Mouse (Mus musculus) limb, embryonic 10.5 days (tissue): ENCODE data around the gene Mgst3. TPM values are rescaled to one million over a fixed set of nuclear protein-coding genes. Genes with fewer than 3 reads are reported as not detected.
A peak's percentile ranks its signal among the peaks of the same experiment; 100 is the strongest.
"Not testable (repeated sequence)": the region's sequence is repeated elsewhere in the genome, so short reads cannot be mapped to it uniquely, and the experiment has no call there.

Experiments used
- DNase-seq: peaks from one replicate; pipeline ENCODE4 v3.0.0-alpha.2; 2017; ENCODE audit warnings: low spot score
- H3K27ac ChIP-seq: fragments of 300-500 bp; sonication (generic); 2 replicates; pipeline ENCODE4 v1.5.1; 2016; ENCODE audit warnings: mild to moderate bottlenecking
- H3K27me3 ChIP-seq: fragments of 300-500 bp; sonication (generic); 2 replicates; pipeline ENCODE4 v1.6.1; 2016; ENCODE audit warnings: low read depth, mild to moderate bottlenecking; ENCODE audit not compliant: poor library complexity, severe bottlenecking
- H3K36me3 ChIP-seq: fragments of 300-500 bp; sonication (generic); 2 replicates; pipeline ENCODE4 v1.6.1; 2016; ENCODE audit warnings: mild to moderate bottlenecking, moderate library complexity
- H3K4me1 ChIP-seq: fragments of 300-500 bp; sonication (generic); 2 replicates; pipeline ENCODE4 v1.6.1; 2016
- H3K4me3 ChIP-seq: fragments of 300-500 bp; sonication (generic); 2 replicates; pipeline ENCODE4 v1.5.1; 2016; ENCODE audit warnings: mild to moderate bottlenecking, moderate library complexity
- H3K9me3 ChIP-seq: fragments of 300-500 bp; sonication (generic); replicated peaks from 2 replicates; pipeline ENCODE4 v1.6.1; 2016; ENCODE audit warnings: mild to moderate bottlenecking
- WGBS: fragments of 180-500 bp; shearing (Covaris S2); methylation state at CpG from one replicate; pipeline ENCODE4 v1.1.7; 2016; 5-methylcytosine and 5-hydroxymethylcytosine counted together
- polyA plus RNA-seq: library from polyadenylated mRNA; unstranded; fragments of >200 nt; fragmentation: Nextera tagmentation; extraction: Ambion mirVana; gene quantifications from 2 replicates; pipeline ENCODE4 v1.2.1, GENCODE M21; 2016

Mgst3 gene
- polyA plus RNA-seq, 1 experiment from 2014 or later, result 47.6 TPM

DNA sequence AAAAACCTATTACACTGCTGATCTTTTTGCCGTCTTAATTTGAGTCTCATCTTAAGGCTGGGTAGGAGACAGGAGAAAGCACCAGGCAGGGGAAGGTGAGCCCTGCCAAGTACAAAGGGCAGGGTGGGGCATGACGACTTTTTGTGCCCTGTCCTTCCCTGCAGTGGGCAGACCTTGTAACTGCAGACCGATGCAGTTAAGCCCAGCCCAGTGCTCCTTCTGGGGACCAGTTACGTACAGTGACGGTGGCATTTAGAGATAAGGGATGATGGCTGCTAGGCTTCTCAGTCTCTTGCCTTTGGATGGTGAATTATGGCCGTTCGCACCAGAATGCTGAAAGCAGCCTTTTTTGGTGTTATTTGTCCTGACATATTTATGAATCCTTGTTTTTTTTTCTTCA lies 25.1 kb downstream of the Mgst3 start:
- Histone ChIP-seq H3K9me3 (no peaks in the 10 kb centered on the region), H3K27ac (no peak overlapping the region), H3K4me3 (no peak overlapping the region), H3K27me3 (no peaks in the 10 kb centered on the region), H3K36me3 (peaks cover 16% of the 10 kb centered on the region), H3K4me1 (no peaks in the 10 kb centered on the region)
- 82% methylated on average over 7 of the region's 7 CpGs for WGBS
- DNase-seq, result no peak

DNA sequence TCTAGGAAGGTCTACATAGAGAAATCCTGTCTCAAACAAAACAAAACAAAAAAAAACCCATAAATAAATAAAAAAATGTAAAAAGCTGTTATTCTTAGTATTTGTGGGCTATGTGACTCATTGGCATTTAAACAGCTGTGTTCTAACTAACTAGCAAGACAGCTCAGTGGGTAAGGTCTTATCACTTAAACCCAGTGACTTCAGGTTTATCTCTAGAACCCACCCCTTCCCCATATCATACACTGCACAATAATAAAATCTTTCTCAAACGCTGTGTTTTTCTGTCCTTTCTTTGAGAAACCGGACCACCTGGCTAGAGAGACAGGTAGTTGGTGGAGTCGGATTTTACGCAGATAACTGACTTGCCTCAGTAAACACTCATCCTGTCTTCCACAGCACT lies 25.6 kb downstream of the Mgst3 start:
- H3K27ac ChIP-seq, result no peak overlapping the region
- no peaks in the 10 kb centered on the region for H3K9me3 ChIP-seq
- no peak for DNase-seq
- H3K4me1 ChIP-seq, result no peaks in the 10 kb centered on the region
- 96% methylated on average over 4 of the region's 4 CpGs for WGBS
- no peak overlapping the region for H3K4me3 ChIP-seq
- H3K27me3 ChIP-seq, result no peaks in the 10 kb centered on the region
- peaks cover 16% of the 10 kb centered on the region for H3K36me3 ChIP-seq

DNA sequence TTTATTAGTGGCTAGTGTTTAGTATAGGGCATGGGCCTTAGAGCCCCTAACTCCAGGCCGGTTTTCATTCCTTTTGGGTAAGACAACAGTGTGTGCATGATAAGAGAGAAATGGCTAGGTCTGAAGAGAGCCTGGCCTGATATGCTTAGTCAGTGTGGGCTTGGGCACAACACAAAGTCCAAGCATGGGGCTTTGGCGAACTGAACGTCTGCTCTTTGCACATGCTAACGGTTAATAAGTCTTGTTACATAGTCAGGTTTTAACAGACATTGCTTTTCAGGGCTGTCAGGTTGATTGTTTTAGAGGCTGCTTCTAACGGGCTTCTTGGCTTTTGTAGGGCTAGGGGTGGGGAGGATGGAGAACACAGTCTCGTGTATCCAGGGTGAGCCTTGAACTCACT lies 27.0 kb downstream of the Mgst3 start:
- Histone ChIP-seq H3K36me3 (peaks cover 17% of the 10 kb centered on the region), H3K4me1 (no peaks in the 10 kb centered on the region), H3K9me3 (no peaks in the 10 kb centered on the region), H3K27me3 (no peaks in the 10 kb centered on the region), H3K27ac (no peak overlapping the region), H3K4me3 (no peak overlapping the region)
- WGBS, result 94% methylated on average over 6 of the region's 6 CpGs
- no peak for DNase-seq

DNA sequence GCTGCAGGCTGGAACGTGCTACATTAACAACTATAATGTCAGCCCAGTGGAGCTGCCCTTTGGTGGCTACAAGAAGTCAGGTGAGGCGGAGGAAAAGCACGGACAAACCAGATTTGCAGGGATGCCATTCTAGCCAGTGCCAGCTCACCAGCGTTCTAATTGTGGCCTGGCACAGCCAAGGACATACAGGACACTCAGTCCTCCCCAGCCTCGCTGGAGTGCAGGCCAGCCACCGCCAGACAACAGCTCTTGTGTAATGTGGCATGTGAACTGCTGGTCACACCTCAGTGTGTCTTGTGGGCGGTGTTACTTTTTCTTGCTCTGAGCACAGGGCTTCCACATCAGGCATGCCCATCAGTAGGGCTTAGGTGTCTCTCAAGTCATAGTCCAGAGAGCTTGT lies 27.8 kb downstream of the Mgst3 start:
- Histone ChIP-seq H3K27me3 (no peaks in the 10 kb centered on the region), H3K4me3 (no peak overlapping the region), H3K36me3 (peaks cover 25% of the 10 kb centered on the region), H3K4me1 (no peaks in the 10 kb centered on the region), H3K9me3 (no peaks in the 10 kb centered on the region), H3K27ac (no peak overlapping the region)
- no peak for DNase-seq
- WGBS, result 92% methylated on average over 7 of the region's 7 CpGs

DNA sequence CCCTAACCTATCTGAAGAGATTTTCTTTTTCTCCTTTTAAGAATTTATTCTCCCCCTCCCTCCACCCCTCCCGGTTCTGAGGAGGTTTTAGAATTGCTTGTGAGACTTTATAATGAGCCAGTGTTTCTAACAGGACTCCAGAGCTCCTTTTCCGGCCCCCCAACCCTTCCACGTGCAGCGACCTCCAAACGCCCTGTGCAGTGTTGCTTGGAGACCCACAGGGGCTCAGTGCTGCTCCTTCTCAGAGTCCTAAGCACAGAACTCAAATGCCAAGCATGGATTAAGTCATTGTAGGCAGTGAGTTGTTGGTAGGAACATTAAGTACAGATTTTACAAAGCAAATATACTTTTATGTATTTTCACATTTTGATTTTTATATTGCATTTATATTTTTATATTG lies 30.3 kb downstream of the Mgst3 start:
- H3K27me3 ChIP-seq, result no peaks in the 10 kb centered on the region
- H3K9me3 ChIP-seq, result no peaks in the 10 kb centered on the region
- peaks cover 33% of the 10 kb centered on the region for H3K36me3 ChIP-seq
- H3K4me1 ChIP-seq, result no peaks in the 10 kb centered on the region
- 84% methylated on average over 5 of the region's 5 CpGs for WGBS
- no peak overlapping the region for H3K4me3 ChIP-seq
- H3K27ac ChIP-seq, result no peak overlapping the region
- no peak for DNase-seq

DNA sequence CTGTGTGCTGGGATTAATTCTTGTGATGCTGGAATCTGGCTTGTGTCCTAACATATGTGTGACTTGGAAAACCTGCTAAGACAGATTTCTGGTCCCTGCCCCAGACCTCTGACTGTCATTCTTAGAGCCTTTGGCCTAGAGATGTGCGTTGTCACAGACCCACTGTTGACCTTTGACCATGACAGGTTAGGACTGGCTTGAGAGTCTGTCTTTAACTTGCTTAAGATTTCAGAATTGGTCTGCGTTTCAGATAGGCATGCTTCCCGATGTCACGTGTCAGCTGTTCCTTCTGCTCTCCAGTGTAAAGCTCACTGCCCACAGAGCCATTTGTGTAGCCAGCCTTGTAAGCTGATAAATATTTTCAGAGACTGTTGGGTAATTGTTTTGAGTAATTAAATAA lies 30.8 kb downstream of the Mgst3 start:
- peaks cover 35% of the 10 kb centered on the region for H3K36me3 ChIP-seq
- DNase-seq, result no peak
- H3K27me3 ChIP-seq, result no peaks in the 10 kb centered on the region
- H3K27ac ChIP-seq, result no peak overlapping the region
- H3K4me3 ChIP-seq, result no peak overlapping the region
- no peaks in the 10 kb centered on the region for H3K4me1 ChIP-seq
- WGBS, result 81% methylated on average over 4 of the region's 4 CpGs
- H3K9me3 ChIP-seq, result no peaks in the 10 kb centered on the region

DNA sequence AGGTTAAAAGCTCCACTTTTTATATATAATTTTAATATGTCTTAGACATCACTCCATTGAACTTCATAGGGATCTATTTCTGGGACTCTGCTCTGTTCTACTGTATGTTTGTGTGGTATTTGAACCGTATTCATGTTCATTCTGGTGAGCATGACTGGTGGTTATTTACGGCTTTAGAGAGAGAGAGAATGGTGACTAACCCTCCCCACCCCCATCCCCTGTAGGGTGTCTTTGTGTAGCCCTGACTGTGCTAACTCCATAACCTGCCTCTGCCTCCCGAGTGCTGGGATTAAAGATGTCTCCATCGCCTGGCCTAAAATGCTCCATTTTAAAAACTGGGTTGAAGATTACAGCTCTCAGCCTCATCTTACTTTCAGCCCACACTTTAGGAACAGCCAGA lies 33.4 kb downstream of the Mgst3 start:
- no peaks in the 10 kb centered on the region for H3K27me3 ChIP-seq
- H3K36me3 ChIP-seq, result peaks cover 41% of the 10 kb centered on the region
- no peak overlapping the region for H3K27ac ChIP-seq
- 81% methylated on average over 4 of the region's 4 CpGs for WGBS
- H3K4me3 ChIP-seq, result no peak overlapping the region
- no peaks in the 10 kb centered on the region for H3K9me3 ChIP-seq
- DNase-seq, result no peak
- no peaks in the 10 kb centered on the region for H3K4me1 ChIP-seq

DNA sequence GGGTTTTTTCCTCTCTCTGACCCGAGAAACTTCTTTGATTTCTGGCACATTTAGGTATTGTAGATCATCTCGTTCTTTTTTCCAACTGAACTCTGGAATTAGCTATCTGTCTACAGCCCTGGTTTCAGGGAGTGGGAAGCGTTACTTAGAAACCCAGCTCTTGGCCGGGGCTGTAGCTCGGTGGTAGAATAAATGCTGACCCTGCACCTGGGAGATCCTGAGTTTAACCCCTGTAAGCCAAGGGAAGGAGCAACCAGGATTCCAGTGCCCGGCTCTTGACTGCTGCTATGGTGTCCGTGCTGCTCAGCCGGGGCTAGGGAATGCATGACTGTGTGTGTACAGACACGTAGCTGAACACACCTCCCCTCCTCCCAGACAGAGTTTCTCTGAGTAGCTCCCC lies 34.9 kb downstream of the Mgst3 start:
- WGBS, result 91% methylated on average over 9 of the region's 9 CpGs
- no peak for DNase-seq
- peaks cover 47% of the 10 kb centered on the region for H3K36me3 ChIP-seq
- no peaks in the 10 kb centered on the region for H3K4me1 ChIP-seq
- no peak overlapping the region for H3K27ac ChIP-seq
- no peaks in the 10 kb centered on the region for H3K27me3 ChIP-seq
- no peak overlapping the region for H3K4me3 ChIP-seq
- H3K9me3 ChIP-seq, result no peaks in the 10 kb centered on the region

DNA sequence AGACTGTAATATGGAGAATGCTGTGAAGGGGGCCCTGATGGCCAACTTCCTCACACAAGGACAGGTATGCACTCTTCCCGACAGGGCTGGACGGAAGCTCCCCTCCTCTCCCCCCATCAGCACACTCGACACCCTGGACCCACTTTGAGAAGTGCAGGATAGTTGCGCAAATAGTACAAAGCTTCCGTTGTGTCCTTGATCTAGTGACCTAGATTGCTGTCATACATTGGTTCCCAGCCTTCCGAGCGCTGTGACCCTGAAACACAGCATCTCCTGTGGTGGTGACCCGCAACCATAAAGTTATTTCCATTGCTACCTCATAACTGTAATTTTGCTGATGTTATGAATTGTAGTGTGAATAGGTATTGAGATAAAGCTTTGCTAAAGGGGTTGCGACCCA lies 36.3 kb downstream of the Mgst3 start:
- WGBS, result 96% methylated on average over 9 of the region's 9 CpGs
- Histone ChIP-seq H3K9me3 (no peaks in the 10 kb centered on the region), H3K27me3 (no peaks in the 10 kb centered on the region), H3K36me3 (peaks cover 47% of the 10 kb centered on the region), H3K4me1 (no peaks in the 10 kb centered on the region), H3K4me3 (no peak overlapping the region), H3K27ac (no peak overlapping the region)
- no peak for DNase-seq

DNA sequence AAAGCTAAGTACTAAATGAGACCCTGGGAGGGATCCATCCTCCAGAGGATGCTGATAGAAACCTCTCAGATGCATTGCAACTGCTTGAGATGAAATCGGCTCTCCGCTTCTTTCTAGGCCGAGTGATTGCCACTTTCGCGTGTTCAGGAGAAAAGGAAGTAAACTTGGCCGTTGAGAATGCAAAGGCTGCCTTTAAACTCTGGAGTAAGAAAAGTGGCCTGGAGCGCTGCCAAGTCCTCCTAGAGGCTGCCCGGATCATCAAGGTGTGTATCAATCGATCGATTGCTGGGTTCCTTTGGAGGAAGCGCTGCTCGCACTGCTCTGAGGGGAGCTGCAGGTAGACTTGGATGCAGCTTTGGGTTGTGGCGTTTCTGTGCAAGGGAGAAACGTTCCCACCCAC lies 41.2 kb downstream of the Mgst3 start:
- Histone ChIP-seq H3K27ac (no peak overlapping the region), H3K4me1 (peaks cover 19% of the 10 kb centered on the region), H3K4me3 (no peak overlapping the region), H3K27me3 (no peaks in the 10 kb centered on the region), H3K36me3 (peaks cover 26% of the 10 kb centered on the region), H3K9me3 (no peaks in the 10 kb centered on the region)
- 94% methylated on average over 14 of the region's 14 CpGs for WGBS
- no peak for DNase-seq

DNA sequence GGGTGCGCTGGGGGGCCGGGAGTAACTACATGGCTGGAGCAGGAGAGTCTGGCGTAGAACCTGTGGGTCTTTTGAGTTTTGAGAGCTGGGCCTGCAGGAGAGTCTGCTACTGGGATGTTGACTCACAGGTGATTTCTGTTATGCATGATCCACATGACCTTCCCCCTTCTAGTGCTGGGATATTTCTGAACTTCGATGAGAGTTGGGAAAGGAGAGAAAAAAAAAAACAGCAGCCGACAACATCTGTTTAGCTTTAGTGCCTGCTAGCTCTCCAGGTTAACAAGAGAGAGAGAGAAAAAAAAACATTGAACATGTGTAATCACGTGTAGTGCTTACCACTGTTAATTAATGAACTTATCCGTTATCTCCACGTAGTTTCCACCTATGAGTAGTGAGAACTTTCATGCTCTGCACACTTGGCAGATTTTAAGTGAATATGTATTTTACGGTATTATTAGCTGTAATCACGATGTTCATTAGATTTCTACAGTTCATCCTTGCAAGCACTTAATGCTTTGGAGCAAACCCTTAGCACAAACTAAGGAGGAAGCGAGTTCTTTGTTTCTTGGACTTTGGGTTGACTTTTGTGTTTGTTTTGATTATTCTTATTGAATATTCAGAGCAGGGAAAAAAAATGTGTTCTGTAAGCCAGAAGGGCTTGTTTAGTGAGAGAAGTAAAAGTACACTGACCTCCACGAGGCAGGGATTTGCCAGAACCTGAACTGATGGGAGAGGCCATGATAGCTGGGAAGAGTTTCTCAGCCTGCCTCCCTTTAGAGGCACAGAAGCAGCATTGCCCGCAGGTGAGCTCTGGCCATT lies 42.8 kb downstream of the Mgst3 start:
- no peaks in the 10 kb centered on the region for H3K9me3 ChIP-seq
- peaks cover 15% of the 10 kb centered on the region for H3K36me3 ChIP-seq
- no peaks in the 10 kb centered on the region for H3K27me3 ChIP-seq
- DNase-seq, result no peak
- H3K27ac ChIP-seq, result peak overlapping the region; percentile 84
- 32% methylated on average over 13 of the region's 13 CpGs for WGBS
- H3K4me3 ChIP-seq, result peak overlapping the region; percentile 74
- peaks cover 19% of the 10 kb centered on the region for H3K4me1 ChIP-seq

DNA sequence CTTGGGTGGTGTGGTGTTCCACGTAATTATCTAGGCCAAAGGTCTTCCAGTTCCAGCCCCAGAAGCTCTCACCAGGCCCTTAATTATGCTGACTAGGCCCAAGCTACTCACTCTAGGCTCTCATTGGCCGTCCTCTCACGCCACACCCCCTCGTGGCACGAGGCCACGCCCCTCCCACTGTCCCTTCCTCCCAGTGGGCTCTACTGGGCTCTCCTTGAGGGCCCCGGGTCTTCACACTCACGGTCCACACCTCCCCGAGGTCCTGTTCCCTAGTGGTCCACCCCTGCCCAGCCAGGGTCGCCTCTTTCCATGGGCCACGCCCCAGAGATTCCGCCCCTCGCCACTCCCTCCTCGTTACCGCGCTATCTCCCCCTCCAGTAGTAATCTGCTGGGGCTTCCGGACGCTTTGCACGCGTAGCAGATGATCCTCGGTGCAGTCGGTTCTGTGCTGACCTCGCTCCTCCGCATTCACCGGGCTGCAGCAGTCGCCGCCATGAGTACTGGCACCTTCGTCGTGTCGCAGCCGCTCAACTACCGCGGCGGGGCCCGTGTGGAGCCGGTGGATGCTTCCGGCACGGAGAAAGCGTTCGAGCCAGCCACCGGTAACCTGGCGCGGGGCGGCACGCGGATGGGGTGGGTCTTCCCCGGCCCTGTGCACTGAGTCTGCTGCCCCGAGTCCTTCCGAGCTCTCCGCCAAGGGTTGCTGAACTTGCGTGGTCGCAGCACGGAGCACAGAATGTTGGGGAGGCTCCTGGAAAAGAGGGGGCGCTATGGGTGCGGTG lies 43.6 kb downstream of the Mgst3 start, which contains the start of gene Aldh9a1:
Gene Aldh9a1 (plus strand): TSS at position 177 of the 782 bp plus-strand sequence.
- peak; percentile 91 for DNase-seq
- WGBS, result under 1% methylated on average over 55 of the region's 55 CpGs

DNA sequence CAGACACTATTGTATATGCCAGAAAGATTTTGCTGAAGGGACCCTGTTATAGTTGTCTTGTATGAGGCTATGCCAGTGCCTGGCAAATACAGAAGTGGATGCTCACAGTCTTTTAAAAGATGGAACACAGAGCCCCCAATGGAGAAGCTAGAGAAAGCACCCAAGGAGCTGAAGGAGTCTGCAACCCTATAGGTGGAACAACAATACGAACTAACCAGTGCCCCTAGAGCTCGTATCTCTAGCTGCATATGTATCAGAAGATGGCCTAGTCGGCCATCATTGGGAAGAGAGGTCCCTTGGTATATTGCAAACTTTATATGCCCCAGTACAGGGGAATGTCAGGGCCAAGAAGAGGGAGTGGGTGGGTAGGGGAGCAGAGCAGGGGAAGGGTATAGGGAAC lies 44.4 kb downstream of the Mgst3 start:
- not testable (repeated sequence) for H3K9me3 ChIP-seq, H3K27me3 ChIP-seq, H3K27ac ChIP-seq, DNase-seq, H3K36me3 ChIP-seq, H3K4me3 ChIP-seq
- WGBS, result 75% methylated on average over 3 of the region's 3 CpGs
- peaks cover 19% of the 10 kb centered on the region for H3K4me1 ChIP-seq

More for the DNA sequence above, 43.6 kb downstream of the Mgst3 start, which contains the start of gene Aldh9a1:
- Histone ChIP-seq H3K27ac (peak within 1 kb of the TSS; percentile 84), H3K4me1 (peaks cover 19% of the 10 kb centered on the region), H3K27me3 (no peaks in the 10 kb centered on the region), H3K9me3 (no peaks in the 10 kb centered on the region), H3K4me3 (peak within 1 kb of the TSS; percentile 74), H3K36me3 (peaks cover 7% of the 10 kb centered on the region)
